Mouse (Mus musculus) olfactory bulb, adult 2 months (tissue): ENCODE measurements at regions not wholly inside any gene's neighbourhood (a gene's known extent, or its start where the extent isn't known, plus 50 kb on each side); places are given as distances from the start of the nearest gene placed in this dataset.

Experiments
- CTCF ChIP-seq: fragments of 200-500 bp; IDR thresholded peaks from 2 replicates; pipeline ENCODE4 v1.5.1; 2012; ENCODE audit warnings: low read depth, mild to moderate bottlenecking, low read length, moderate library complexity; ENCODE audit not compliant: insufficient read depth
- POLR2A ChIP-seq: fragments of 200-500 bp; IDR thresholded peaks from 2 replicates; pipeline ENCODE4 v1.6.1; 2012; ENCODE audit warnings: mild to moderate bottlenecking, low read depth, low read length, moderate library complexity; ENCODE audit not compliant: insufficient read depth

GRCm38 (mm10) chr12:110177826-110178225 lies 101.0 kb upstream of the Dio3 start:
- no peak for TF ChIP-seq CTCF
- no peak for TF ChIP-seq POLR2A
